Mouse (Mus musculus) olfactory bulb, adult 2 months (tissue): ENCODE results near the gene Cdh6.

Source experiments
- CTCF ChIP-seq: fragments of 200-500 bp; IDR thresholded peaks from 2 replicates; pipeline ENCODE4 v1.5.1; 2012; ENCODE audit warnings: low read depth, mild to moderate bottlenecking, low read length, moderate library complexity; ENCODE audit not compliant: insufficient read depth
- POLR2A ChIP-seq: fragments of 200-500 bp; IDR thresholded peaks from 2 replicates; pipeline ENCODE4 v1.6.1; 2012; ENCODE audit warnings: mild to moderate bottlenecking, low read depth, low read length, moderate library complexity; ENCODE audit not compliant: insufficient read depth

GRCm38 (mm10) chr15:13181430-13181829, 8.0 kb upstream of the Cdh6 start:
- TF ChIP-seq CTCF (no peak), POLR2A (no peak)
